Mouse (Mus musculus) lung, embryonic 15.5 days (tissue): ENCODE data around the gene Zw10. TPM values are rescaled to one million over a fixed set of nuclear protein-coding genes. Genes with fewer than 3 reads are reported as not detected.

ENCODE experiments used
- ATAC-seq: fragments of 200-750 bp; cut with Nextera tagmentation; 2 replicates; pipeline ENCODE4 v1.8.0; 2017; ENCODE audit warnings: moderate number of reproducible peaks, borderline replicate concordance; ENCODE audit not compliant: low FRiP score, low TSS enrichment; ENCODE audit errors: extremely low read depth
- H3K27ac ChIP-seq: fragments of 300-500 bp; sonication (generic); 2 replicates; pipeline ENCODE4 v1.5.1; 2015; ENCODE audit warnings: moderate library complexity, mild to moderate bottlenecking, inconsistent platforms
- H3K27me3 ChIP-seq: fragments of 300-500 bp; sonication (generic); 2 replicates; pipeline ENCODE4 v1.6.1; 2015; ENCODE audit warnings: inconsistent platforms
- H3K36me3 ChIP-seq: fragments of 300-500 bp; sonication (generic); 2 replicates; pipeline ENCODE4 v1.6.1; 2015; ENCODE audit warnings: inconsistent platforms
- H3K4me1 ChIP-seq: fragments of 300-500 bp; sonication (generic); 2 replicates; pipeline ENCODE4 v1.6.1; 2015; ENCODE audit warnings: inconsistent platforms
- H3K4me2 ChIP-seq: fragments of 300-500 bp; sonication (generic); 2 replicates; pipeline ENCODE4 v1.6.1; 2015; ENCODE audit warnings: inconsistent platforms, mild to moderate bottlenecking, moderate library complexity
- H3K4me3 ChIP-seq: fragments of 300-500 bp; sonication (generic); 2 replicates; pipeline ENCODE4 v1.5.1; 2015; ENCODE audit warnings: mild to moderate bottlenecking, inconsistent platforms
- H3K9ac ChIP-seq: fragments of 300-500 bp; sonication (generic); 2 replicates; pipeline ENCODE4 v1.6.1; 2015; ENCODE audit warnings: inconsistent platforms
- H3K9me3 ChIP-seq: fragments of 300-500 bp; sonication (generic); 2 replicates; pipeline ENCODE4 v1.6.1; 2016; ENCODE audit warnings: inconsistent platforms
- WGBS: fragments of 180-500 bp; shearing (Covaris S2); methylation state at CpG from one replicate; pipeline ENCODE4 v1.1.7; 2015; 5-methylcytosine and 5-hydroxymethylcytosine counted together
- polyA plus RNA-seq: library from polyadenylated mRNA; unstranded; fragments of >200 nt; fragmentation: Nextera tagmentation; extraction: Ambion mirVana; gene quantifications from 2 replicates; pipeline ENCODE4 v1.2.1, GENCODE M21; 2015

Gene Zw10
- polyA plus RNA-seq, 1 experiment from 2014 or later, result 43.4 TPM

DNA sequence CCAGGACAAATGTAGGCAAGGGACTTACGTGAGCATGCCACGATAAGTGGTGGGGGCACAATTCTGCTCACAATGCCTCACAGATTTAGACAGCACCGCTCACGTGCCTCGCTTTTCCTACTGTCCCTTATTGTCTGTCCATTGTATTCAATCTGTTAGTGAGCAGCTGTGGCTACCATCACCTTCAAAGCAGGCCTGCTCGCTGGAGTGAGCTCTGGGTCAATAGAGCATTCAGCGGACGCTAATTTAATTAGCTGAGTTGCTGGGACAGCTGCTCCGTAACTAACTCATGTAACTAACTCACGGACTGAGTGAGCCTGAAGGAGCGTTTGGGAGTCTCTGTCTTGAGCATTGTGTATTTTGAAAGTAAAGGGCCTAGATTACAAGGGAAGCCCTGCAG lies 31.9 kb downstream of the Zw10 start:
- Histone ChIP-seq H3K4me1 (no peaks in the 10 kb centered on the region), H3K27me3 (no peaks in the 10 kb centered on the region), H3K4me3 (no peak overlapping the region), H3K36me3 (no peaks in the 10 kb centered on the region), H3K27ac (no peak overlapping the region), H3K9me3 (no peaks in the 10 kb centered on the region), H3K9ac (no peak overlapping the region), H3K4me2 (no peak overlapping the region)
- 63% methylated on average over 11 of the region's 11 CpGs for WGBS
- no peak for ATAC-seq

DNA sequence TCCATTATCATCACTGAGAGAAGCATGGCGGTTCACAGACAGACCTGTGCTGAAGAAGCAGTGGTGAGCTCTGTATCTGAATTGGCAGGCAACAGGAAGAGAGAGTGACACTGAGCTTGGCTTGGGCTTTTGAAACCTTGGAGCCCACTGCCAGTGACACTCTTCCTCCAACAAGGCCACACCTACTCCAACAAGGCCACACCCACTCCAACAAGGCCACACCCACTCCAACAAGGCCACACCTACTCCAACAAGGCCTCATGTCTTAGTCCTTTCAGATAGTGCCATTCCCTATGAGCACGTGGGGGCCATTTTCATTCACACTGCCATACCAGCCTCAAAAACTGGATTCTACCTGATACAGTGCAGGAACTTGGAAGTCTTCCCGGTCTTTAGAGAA lies 43.5 kb downstream of the Zw10 start:
- no peak overlapping the region for H3K9ac ChIP-seq
- no peaks in the 10 kb centered on the region for H3K27me3 ChIP-seq
- 92% methylated on average over 3 of the region's 3 CpGs for WGBS
- no peak for ATAC-seq
- H3K4me2 ChIP-seq, result no peak overlapping the region
- no peaks in the 10 kb centered on the region for H3K9me3 ChIP-seq
- no peak overlapping the region for H3K27ac ChIP-seq
- H3K4me1 ChIP-seq, result peaks cover 6% of the 10 kb centered on the region; the same call in 1 of the 2 replicates
- no peak overlapping the region for H3K4me3 ChIP-seq
- no peaks in the 10 kb centered on the region for H3K36me3 ChIP-seq

DNA sequence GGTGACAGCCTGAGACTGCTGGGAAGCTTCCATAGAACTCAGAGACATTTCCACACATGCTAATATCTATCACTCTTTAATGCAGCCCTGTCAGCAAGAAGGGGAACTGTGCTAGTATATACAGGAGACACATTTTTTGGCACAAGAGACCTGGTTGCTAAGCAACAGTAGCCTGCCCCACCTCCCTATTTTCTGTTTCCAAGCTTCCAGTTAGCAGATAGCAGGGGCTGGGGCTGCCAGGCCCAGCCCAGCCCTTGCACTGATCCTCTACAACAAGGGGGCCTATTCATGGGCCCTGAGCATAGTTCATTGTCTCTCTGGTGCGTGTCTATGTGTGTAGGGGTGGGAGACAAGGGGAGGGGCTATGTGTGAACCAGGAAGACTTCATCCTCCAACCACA lies 46.9 kb downstream of the Zw10 start:
- H3K27ac ChIP-seq, result no peak overlapping the region
- ATAC-seq, result peak; percentile 79
- 33% methylated on average over 1 of the region's 1 CpGs for WGBS
- H3K4me2 ChIP-seq, result no peak overlapping the region
- H3K4me3 ChIP-seq, result no peak overlapping the region
- no peaks in the 10 kb centered on the region for H3K9me3 ChIP-seq
- no peaks in the 10 kb centered on the region for H3K27me3 ChIP-seq
- H3K36me3 ChIP-seq, result no peaks in the 10 kb centered on the region
- no peak overlapping the region for H3K9ac ChIP-seq
- peaks cover 6% of the 10 kb centered on the region; the same call in 1 of the 2 replicates for H3K4me1 ChIP-seq

DNA sequence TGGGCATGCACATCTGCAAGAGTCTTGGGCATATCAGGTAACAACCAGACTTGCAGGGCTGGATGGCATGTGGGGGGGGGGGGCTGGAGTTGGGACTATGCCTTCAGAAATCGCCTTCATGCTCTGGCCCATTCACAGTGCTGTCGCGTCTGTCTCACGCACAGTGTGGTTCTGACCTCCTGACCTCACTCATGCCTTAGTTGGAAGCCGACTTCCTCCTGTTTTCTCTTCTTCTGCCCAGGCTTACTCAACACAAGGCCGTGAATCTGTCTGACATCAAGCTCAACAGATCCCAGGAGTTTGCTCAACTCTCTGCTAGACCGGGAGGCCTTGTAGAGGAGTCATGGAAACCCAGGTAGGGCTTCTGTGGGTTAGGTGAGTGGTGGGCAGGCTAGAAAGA lies 53.7 kb downstream of the Zw10 start:
- 52% methylated on average over 7 of the region's 7 CpGs for WGBS
- no peak overlapping the region for H3K4me2 ChIP-seq
- no peaks in the 10 kb centered on the region for H3K9me3 ChIP-seq
- H3K36me3 ChIP-seq, result no peaks in the 10 kb centered on the region
- no peak overlapping the region for H3K4me3 ChIP-seq
- H3K27me3 ChIP-seq, result no peaks in the 10 kb centered on the region
- no peak overlapping the region for H3K9ac ChIP-seq
- ATAC-seq, result no peak
- no peak overlapping the region for H3K27ac ChIP-seq
- H3K4me1 ChIP-seq, result peaks cover 23% of the 10 kb centered on the region; the same call in 1 of the 2 replicates

DNA sequence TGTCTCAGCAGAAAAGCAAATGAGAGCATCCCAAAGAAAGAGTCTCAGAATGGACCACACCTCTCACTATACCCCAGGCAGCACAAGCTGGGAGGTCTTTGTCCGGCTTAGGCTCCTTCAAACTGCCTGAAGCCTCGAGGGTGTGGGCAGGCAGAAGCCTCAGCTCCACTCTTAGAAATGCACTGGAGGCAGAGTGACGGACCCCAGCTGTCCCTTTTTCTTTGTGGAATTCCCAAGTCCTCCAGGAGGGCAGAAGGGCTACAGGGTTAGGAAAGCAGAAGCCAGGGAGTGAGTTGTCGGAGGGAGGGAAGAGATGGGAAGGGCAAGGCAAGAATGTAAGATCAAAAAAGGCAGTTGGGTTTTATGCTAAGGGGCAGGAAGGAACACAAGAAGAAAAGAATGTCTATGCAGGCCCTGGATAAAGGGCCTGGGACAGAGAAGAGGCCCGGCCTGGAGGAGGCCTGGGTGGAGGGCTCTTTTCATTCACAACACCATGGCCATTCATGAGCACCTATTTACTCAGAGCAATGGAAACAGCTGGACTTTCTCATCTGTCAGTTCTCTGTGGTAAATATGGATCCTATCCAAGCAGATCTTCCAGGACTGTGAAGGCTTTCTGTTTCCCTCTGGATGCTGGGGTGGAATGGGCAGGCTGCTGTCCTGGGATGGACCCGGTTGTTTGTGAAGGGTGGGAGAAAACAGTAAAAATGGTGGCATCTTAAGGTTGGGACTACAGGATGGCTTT lies 55.2 kb downstream of the Zw10 start:
- Histone ChIP-seq H3K9ac (no peak overlapping the region), H3K27me3 (no peaks in the 10 kb centered on the region), H3K4me2 (no peak overlapping the region), H3K27ac (peak overlapping the region; percentile 82), H3K4me3 (no peak overlapping the region), H3K4me1 (peaks cover 23% of the 10 kb centered on the region; the same call in 1 of the 2 replicates), H3K36me3 (no peaks in the 10 kb centered on the region), H3K9me3 (no peaks in the 10 kb centered on the region)
- peak; percentile 87 for ATAC-seq
- WGBS, result 29% methylated on average over 6 of the region's 6 CpGs

DNA sequence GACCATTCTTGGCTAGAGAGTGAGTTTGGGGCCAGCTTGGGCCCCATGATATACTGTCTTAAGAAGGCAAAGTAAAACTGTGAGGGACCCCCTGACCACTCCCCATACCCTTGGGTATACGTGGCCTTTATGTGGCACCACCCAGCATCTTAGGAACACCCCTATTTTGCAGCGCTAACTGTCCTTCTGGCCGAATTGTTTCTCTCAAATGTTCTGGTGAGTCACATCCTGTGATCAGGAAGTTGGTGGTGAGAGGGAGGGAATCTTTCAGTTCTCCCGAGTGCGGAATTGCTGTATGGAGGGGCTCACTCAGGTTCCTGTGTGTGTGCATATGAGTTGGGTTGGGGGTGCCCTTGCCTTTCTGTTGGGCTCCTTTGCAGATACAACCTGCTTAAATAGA lies 55.9 kb downstream of the Zw10 start:
- no peak overlapping the region for H3K4me3 ChIP-seq
- H3K36me3 ChIP-seq, result no peaks in the 10 kb centered on the region
- no peak for ATAC-seq
- H3K27me3 ChIP-seq, result no peaks in the 10 kb centered on the region
- H3K9me3 ChIP-seq, result no peaks in the 10 kb centered on the region
- no peak overlapping the region for H3K9ac ChIP-seq
- H3K4me2 ChIP-seq, result no peak overlapping the region
- H3K4me1 ChIP-seq, result peaks cover 23% of the 10 kb centered on the region; the same call in 1 of the 2 replicates
- 49% methylated on average over 5 of the region's 5 CpGs for WGBS
- H3K27ac ChIP-seq, result peak overlapping the region; percentile 82

DNA sequence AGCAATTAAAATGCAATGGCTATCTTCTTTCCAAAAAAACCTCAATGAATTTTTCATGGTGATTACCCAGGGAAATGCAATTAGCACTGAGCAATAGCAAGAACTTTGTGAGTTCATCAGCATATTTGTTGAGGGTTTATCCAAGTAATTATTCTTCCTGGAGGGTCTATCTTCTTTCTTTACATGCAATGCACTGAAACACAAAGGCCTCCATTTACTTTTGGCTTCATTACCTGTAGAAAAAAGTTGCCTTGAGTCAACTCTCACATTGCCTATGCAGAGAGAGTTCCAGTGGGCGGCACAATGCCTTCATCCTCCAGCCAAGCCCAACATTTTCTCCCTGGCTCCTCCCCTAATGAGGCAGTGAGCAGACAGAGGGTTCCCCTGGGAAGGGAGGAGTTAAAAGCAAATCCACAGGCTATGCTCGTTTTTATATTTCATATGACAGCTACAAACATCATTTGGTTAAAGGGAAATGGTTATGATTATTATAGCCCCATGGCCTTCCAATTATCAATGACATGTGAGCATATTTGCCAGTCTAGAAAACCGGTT lies 62.9 kb downstream of the Zw10 start:
- ATAC-seq, result no peak
- 31% methylated on average over 3 of the region's 3 CpGs for WGBS
- Histone ChIP-seq H3K9ac (no peak overlapping the region), H3K36me3 (no peaks in the 10 kb centered on the region), H3K27ac (no peak overlapping the region), H3K4me1 (no peaks in the 10 kb centered on the region), H3K4me2 (no peak overlapping the region), H3K4me3 (no peak overlapping the region), H3K27me3 (no peaks in the 10 kb centered on the region), H3K9me3 (no peaks in the 10 kb centered on the region)

DNA sequence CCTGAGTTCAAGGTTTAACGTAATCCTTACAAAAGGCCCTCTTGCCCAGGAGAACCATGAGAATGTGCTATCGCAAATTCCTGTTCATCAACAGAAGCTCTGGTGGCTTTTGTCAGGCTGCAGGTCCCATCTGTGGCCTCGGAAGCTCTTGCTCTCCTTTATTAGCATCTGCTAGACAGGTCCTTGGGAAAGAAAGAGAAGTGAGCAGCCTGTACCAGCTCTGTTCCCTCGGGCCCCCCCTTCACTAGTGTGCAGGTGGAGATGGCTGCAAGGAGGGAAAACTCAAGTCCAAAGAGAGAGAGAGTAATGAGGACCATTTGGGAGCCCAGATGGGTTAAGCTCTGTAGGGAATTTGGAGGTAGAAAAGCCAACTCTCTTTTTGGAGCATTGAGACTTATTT lies 64.3 kb downstream of the Zw10 start:
- no peak overlapping the region for H3K9ac ChIP-seq
- ATAC-seq, result no peak
- H3K4me3 ChIP-seq, result no peak overlapping the region
- no peak overlapping the region for H3K27ac ChIP-seq
- H3K9me3 ChIP-seq, result no peaks in the 10 kb centered on the region
- H3K36me3 ChIP-seq, result no peaks in the 10 kb centered on the region
- 81% methylated on average over 4 of the region's 4 CpGs for WGBS
- no peaks in the 10 kb centered on the region for H3K27me3 ChIP-seq
- no peak overlapping the region for H3K4me2 ChIP-seq
- no peaks in the 10 kb centered on the region for H3K4me1 ChIP-seq

DNA sequence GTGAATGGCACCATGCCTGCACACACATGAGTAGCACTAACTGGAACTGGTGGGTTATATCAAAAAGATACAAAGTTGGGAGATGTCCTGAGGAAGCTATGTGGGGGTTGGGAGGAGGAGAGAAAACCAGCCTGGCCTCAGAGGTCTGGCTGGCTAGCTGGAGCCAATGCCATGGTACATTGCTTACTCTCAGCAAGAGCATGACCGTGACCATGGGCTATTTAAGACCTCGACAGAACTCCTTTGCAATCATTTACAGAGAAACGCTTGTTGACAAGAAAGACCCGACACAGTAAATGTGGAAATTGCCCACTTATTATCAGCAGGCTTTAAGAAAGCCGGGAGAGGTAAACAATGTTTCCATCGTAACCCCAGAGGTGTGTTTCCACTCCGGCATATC lies 70.3 kb downstream of the Zw10 start:
- no peaks in the 10 kb centered on the region for H3K27me3 ChIP-seq
- no peaks in the 10 kb centered on the region for H3K4me1 ChIP-seq
- H3K36me3 ChIP-seq, result no peaks in the 10 kb centered on the region
- no peak overlapping the region for H3K4me2 ChIP-seq
- no peaks in the 10 kb centered on the region for H3K9me3 ChIP-seq
- no peak for ATAC-seq
- no peak overlapping the region for H3K27ac ChIP-seq
- no peak overlapping the region for H3K4me3 ChIP-seq
- 67% methylated on average over 7 of the region's 7 CpGs for WGBS
- H3K9ac ChIP-seq, result no peak overlapping the region

Other genes starting within 250 kb of the Zw10 start
- gene Zbtb16, start 219.4 kb upstream of the Zw10 start, polyA plus RNA-seq, result 5.1 and 7.0 TPM in 2 replicates
- gene Htr3a, start 144.5 kb upstream of the Zw10 start, polyA plus RNA-seq, result 0.74 and 2.1 TPM in 2 replicates
- gene Htr3b, start 90.6 kb upstream of the Zw10 start, polyA plus RNA-seq, result 0.20 TPM in 1 of 2 replicates, not detected in the other
- gene Usp28, start 70.2 kb upstream of the Zw10 start, polyA plus RNA-seq, result 29.0 and 32.2 TPM in 2 replicates
- gene Tmprss5, start 25.6 kb downstream of the Zw10 start, polyA plus RNA-seq, result 0.67 and 0.81 TPM in 2 replicates
- gene Gm4894, start 194.9 kb downstream of the Zw10 start, polyA plus RNA-seq, result not detected in 2 replicates